Mouse (Mus musculus): ENCODE results near the gene Rnf7. TPM values are rescaled to one million over a fixed set of nuclear protein-coding genes. Genes with fewer than 3 reads are reported as not detected.
A peak's percentile ranks its signal among the peaks of the same experiment; 100 is the strongest.

The Rnf7 gene
- total and polyA plus RNA-seq, 2 experiments: 63.4 to 65.5 TPM

DNA sequence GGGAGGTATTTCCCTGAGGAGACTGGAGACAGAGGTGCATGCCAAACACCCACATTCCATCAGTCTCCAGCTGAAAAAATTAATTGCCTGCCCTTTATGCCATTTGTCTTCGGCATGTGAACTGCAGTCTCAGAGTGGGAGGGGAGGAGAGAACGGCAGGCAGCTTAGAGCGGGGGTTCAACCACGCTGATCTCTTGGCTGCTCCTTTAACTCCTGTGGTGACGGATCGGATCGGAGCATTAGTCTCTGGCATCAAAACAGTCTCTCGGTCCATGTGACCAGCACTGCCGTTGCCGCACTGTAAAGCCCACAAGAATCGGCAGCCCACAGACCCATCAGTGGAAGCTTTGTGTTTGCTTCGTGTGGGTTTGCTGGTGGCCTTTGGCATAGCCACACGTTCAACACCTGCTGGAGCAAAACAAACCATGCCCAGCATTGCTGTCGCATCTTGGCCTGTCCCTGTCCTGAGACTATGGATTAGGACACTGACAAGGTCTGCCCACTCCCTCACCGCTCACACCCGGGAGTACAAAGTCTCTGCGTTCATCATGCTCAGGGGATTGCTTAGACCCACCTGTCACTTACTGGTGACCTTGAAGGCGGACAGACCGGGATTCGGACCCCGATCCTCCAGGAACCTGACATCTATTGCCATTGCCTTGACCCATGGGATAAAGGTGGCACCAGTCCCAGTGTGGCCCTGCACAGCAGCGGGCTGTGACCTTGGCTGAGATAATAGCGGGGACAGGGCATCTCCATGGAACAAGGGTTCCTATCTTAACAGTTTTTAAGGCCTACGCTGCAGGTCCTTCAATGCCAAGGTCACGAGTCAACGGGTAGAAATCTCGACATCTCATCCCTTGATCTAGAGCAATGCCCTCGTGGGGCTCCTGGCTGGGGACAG is 41.3 kb downstream of the Rnf7 start:
- no peaks in the 10 kb centered on the region for H3K4me1 ChIP-seq (ENCODE audit: control insufficient read depth, insufficient read depth, low read length)
- WGBS: 24% methylated on average over 28 of the region's 28 CpGs
- peak overlapping the region; percentile 38 for H3K27ac ChIP-seq (replicated peaks; ENCODE audit: insufficient read depth, low read depth, low read length)
- TF ChIP-seq POLR2A (IDR thresholded peaks at IDR 0.05; ENCODE audit: extremely low read depth, insufficient read depth, low read length) (0 out of 2 replicates have a peak, but pooled peaks have one; percentile 6), CTCF (IDR thresholded peaks at IDR 0.05; ENCODE audit: low read depth, low read length) (no peak)
- H3K36me3 ChIP-seq (ENCODE audit: control insufficient read depth, insufficient read depth, low read length): no peaks in the 10 kb centered on the region
- H3K4me3 ChIP-seq (ENCODE audit: insufficient read depth, low read depth, low read length): peak overlapping the region; percentile 40
- H3K9ac ChIP-seq (ENCODE audit: low read depth, low read length): peak overlapping the region; percentile 20; the same call in 1 of the 2 replicates
- no peaks in the 10 kb centered on the region for H3K79me2 ChIP-seq (ENCODE audit: control insufficient read depth, insufficient read depth, low read length)
- no peak for DNase-seq (ENCODE audit: extremely low read depth, low read depth, low spot score)
- peaks cover 19% of the 10 kb centered on the region; the same call in 1 of the 2 replicates for H3K27me3 ChIP-seq (ENCODE audit: control insufficient read depth, insufficient read depth, low read length)

DNA sequence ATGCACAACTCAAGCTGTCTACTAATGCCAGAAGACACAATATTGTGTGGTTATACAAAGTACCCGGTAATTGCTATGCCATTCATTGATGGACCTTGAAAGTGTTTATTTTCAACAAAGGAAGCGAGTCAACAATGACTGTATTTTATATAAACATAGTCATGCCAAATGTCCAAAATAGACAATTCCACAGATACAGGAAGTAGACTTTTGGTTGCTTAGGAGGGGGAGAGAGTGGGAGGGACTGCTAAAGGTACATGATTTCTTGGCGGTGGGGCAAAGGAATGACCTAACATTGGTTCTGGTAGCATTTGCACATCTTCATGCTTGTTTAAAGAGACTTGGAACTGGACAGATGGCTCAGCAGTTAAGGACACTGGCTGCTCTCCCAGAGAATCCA is 45.9 kb downstream of the Rnf7 start:
- TF ChIP-seq POLR2A (IDR thresholded peaks at IDR 0.05; ENCODE audit: extremely low read depth, insufficient read depth, low read length) (no peak), CTCF (IDR thresholded peaks at IDR 0.05; ENCODE audit: low read depth, low read length) (no peak)
- Histone ChIP-seq H3K4me1 (ENCODE audit: control insufficient read depth, insufficient read depth, low read length) (peaks cover 4% of the 10 kb centered on the region; the same call in 1 of the 2 replicates), H3K79me2 (ENCODE audit: control insufficient read depth, insufficient read depth, low read length) (no peaks in the 10 kb centered on the region), H3K9ac (ENCODE audit: low read depth, low read length) (no peak overlapping the region), H3K4me3 (ENCODE audit: insufficient read depth, low read depth, low read length) (no peak overlapping the region), H3K27ac (replicated peaks; ENCODE audit: insufficient read depth, low read depth, low read length) (no peak overlapping the region), H3K27me3 (ENCODE audit: control insufficient read depth, insufficient read depth, low read length) (peaks cover 14% of the 10 kb centered on the region), H3K36me3 (ENCODE audit: control insufficient read depth, insufficient read depth, low read length) (no peaks in the 10 kb centered on the region)
- DNase-seq (ENCODE audit: extremely low read depth, low read depth, low spot score): no peak
- 54% methylated on average over 3 of the region's 3 CpGs for WGBS

DNA sequence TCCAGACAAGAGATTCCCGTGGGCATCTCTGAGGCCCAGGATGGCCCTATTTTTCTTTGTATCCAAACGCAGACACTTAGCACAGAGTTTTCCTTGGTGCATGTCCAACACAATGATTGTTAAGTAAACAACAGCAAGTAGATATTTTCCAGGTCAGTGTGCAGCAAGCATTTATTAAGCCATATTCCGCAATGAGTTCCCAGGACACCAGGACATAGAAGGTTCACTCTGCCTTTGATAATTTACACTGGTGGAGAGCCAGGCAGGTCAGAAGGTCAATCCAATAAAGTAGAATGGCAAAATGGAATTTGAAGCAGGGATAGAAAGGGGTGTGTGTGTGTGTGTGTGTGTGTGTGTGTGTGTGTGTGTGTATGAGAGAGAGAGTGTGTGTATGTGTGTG is 47.4 kb downstream of the Rnf7 start:
- Histone ChIP-seq H3K4me1 (ENCODE audit: control insufficient read depth, insufficient read depth, low read length) (peaks cover 4% of the 10 kb centered on the region; the same call in 1 of the 2 replicates), H3K79me2 (ENCODE audit: control insufficient read depth, insufficient read depth, low read length) (no peaks in the 10 kb centered on the region), H3K27ac (replicated peaks; ENCODE audit: insufficient read depth, low read depth, low read length) (no peak overlapping the region), H3K9ac (ENCODE audit: low read depth, low read length) (no peak overlapping the region), H3K36me3 (ENCODE audit: control insufficient read depth, insufficient read depth, low read length) (no peaks in the 10 kb centered on the region), H3K27me3 (ENCODE audit: control insufficient read depth, insufficient read depth, low read length) (peaks cover 12% of the 10 kb centered on the region), H3K4me3 (ENCODE audit: insufficient read depth, low read depth, low read length) (no peak overlapping the region)
- 20% methylated on average over 3 of the region's 3 CpGs for WGBS
- peak; percentile 97 for DNase-seq (ENCODE audit: extremely low read depth, low read depth, low spot score)
- TF ChIP-seq CTCF (IDR thresholded peaks at IDR 0.05; ENCODE audit: low read depth, low read length) (no peak), POLR2A (IDR thresholded peaks at IDR 0.05; ENCODE audit: extremely low read depth, insufficient read depth, low read length) (no peak)

GRCm38 (mm10) chr9:96428336-96429046 is 50.0 kb downstream of the Rnf7 start:
- peaks cover 4% of the 10 kb centered on the region; the same call in 1 of the 2 replicates for H3K4me1 ChIP-seq (ENCODE audit: control insufficient read depth, insufficient read depth, low read length)
- no peak overlapping the region for H3K4me3 ChIP-seq (ENCODE audit: insufficient read depth, low read depth, low read length)
- no peak overlapping the region for H3K9ac ChIP-seq (ENCODE audit: low read depth, low read length)
- peaks cover 7% of the 10 kb centered on the region for H3K27me3 ChIP-seq (ENCODE audit: control insufficient read depth, insufficient read depth, low read length)
- no peak for DNase-seq (ENCODE audit: extremely low read depth, low read depth, low spot score)
- H3K27ac ChIP-seq (replicated peaks; ENCODE audit: insufficient read depth, low read depth, low read length): no peak overlapping the region
- WGBS: 86% methylated on average over 17 of the region's 17 CpGs
- TF ChIP-seq POLR2A (IDR thresholded peaks at IDR 0.05; ENCODE audit: extremely low read depth, insufficient read depth, low read length): no peak
- no peak for TF ChIP-seq CTCF (IDR thresholded peaks at IDR 0.05; ENCODE audit: low read depth, low read length)
- no peaks in the 10 kb centered on the region for H3K36me3 ChIP-seq (ENCODE audit: control insufficient read depth, insufficient read depth, low read length)
- no peaks in the 10 kb centered on the region for H3K79me2 ChIP-seq (ENCODE audit: control insufficient read depth, insufficient read depth, low read length)

- Histone ChIP-seq H3K27ac (replicated peaks; ENCODE audit: insufficient read depth, low read depth, low read length) (no peak overlapping the region), H3K4me1 (ENCODE audit: control insufficient read depth, insufficient read depth, low read length) (peaks cover 2% of the 10 kb centered on the region), H3K27me3 (ENCODE audit: control insufficient read depth, insufficient read depth, low read length) (peaks cover 9% of the 10 kb centered on the region), H3K79me2 (ENCODE audit: control insufficient read depth, insufficient read depth, low read length) (no peaks in the 10 kb centered on the region), H3K9ac (ENCODE audit: low read depth, low read length) (no peak overlapping the region), H3K36me3 (ENCODE audit: control insufficient read depth, insufficient read depth, low read length) (no peaks in the 10 kb centered on the region), H3K4me3 (ENCODE audit: insufficient read depth, low read depth, low read length) (no peak overlapping the region)
- TF ChIP-seq POLR2A (IDR thresholded peaks at IDR 0.05; ENCODE audit: extremely low read depth, insufficient read depth, low read length) (no peak), CTCF (IDR thresholded peaks at IDR 0.05; ENCODE audit: low read depth, low read length) (peak; percentile 27; the same call in 1 of the 2 replicates)
- DNase-seq (ENCODE audit: extremely low read depth, low read depth, low spot score): no peak
- WGBS: 56% methylated on average over 8 of the region's 8 CpGs
These were observed 54.4 kb downstream of the Rnf7 start for GRCm38 (mm10) chr9:96424027-96424426.

Other genes starting within 250 kb of the Rnf7 start
- 22.3 and 28.0 TPM in 2 replicates for gene Atp1b3, start 114.2 kb downstream of the Rnf7 start, total RNA-seq (2014; rRNA removed)
- gene Atp1b3, start 114.2 kb downstream of the Rnf7 start, polyA plus RNA-seq (2012; rRNA removed): 13.5 and 14.7 TPM in 2 replicates
- not detected in 2 replicates for gene Gm28729, start 46.6 kb upstream of the Rnf7 start, total RNA-seq (2014; rRNA removed)
- not detected in 2 replicates for gene Gm28729, start 46.6 kb upstream of the Rnf7 start, polyA plus RNA-seq (2012; rRNA removed)
- gene Rasa2, start 152.9 kb upstream of the Rnf7 start, total RNA-seq (2014; rRNA removed): 1.6 and 1.7 TPM in 2 replicates
- gene Rasa2, start 152.9 kb upstream of the Rnf7 start, polyA plus RNA-seq (2012; rRNA removed): 0.22 and 0.38 TPM in 2 replicates

Measured in liver, adult 2 months (tissue).